Mouse (Mus musculus): ENCODE measurements around the gene Ddx6.

Gene Ddx6

GRCm38 (mm10) chr9:44604779-44605615, at the start of gene Ddx6:
Ddx6 (plus strand) TSS chr9:44604892.
- WGBS: under 1% methylated on average over 62 of the region's 80 CpGs

- WGBS: 65% methylated on average over 4 of the region's 4 CpGs
Measured at GRCm38 (mm10) chr9:44561597-44561996, 43.1 kb upstream of the Ddx6 start, which contains the start of gene Cxcr5. Cxcr5 (minus strand) TSS chr9:44561877.

- 80% methylated on average over 12 of the region's 12 CpGs for WGBS
Measured at GRCm38 (mm10) chr9:44562936-44563335, 41.8 kb upstream of the Ddx6 start.

GRCm38 (mm10) chr9:44565367-44565766, 39.3 kb upstream of the Ddx6 start:
- WGBS: 38% methylated on average over 6 of the region's 6 CpGs

GRCm38 (mm10) chr9:44567338-44568082, 37.2 kb upstream of the Ddx6 start:
- 64% methylated on average over 9 of the region's 9 CpGs for WGBS

- 56% methylated on average over 7 of the region's 7 CpGs for WGBS
Measured at GRCm38 (mm10) chr9:44568083-44568455, 36.6 kb upstream of the Ddx6 start.

- WGBS: 83% methylated on average over 12 of the region's 12 CpGs
Measured at GRCm38 (mm10) chr9:44570939-44571382, 33.7 kb upstream of the Ddx6 start.

GRCm38 (mm10) chr9:44573306-44573705, 31.4 kb upstream of the Ddx6 start:
- 84% methylated on average over 4 of the region's 4 CpGs for WGBS

- 92% methylated on average over 2 of the region's 2 CpGs for WGBS
Measured at GRCm38 (mm10) chr9:44575095-44575494, 29.6 kb upstream of the Ddx6 start.

GRCm38 (mm10) chr9:44576046-44576445, 28.6 kb upstream of the Ddx6 start:
- 90% methylated on average over 7 of the region's 7 CpGs for WGBS

- WGBS: 45% methylated on average over 6 of the region's 6 CpGs
Measured at GRCm38 (mm10) chr9:44579392-44579791, 25.3 kb upstream of the Ddx6 start.

GRCm38 (mm10) chr9:44580085-44580484, 24.6 kb upstream of the Ddx6 start:
- 85% methylated on average over 5 of the region's 5 CpGs for WGBS

- WGBS: 56% methylated on average over 3 of the region's 3 CpGs
Measured at GRCm38 (mm10) chr9:44581423-44581822, 23.3 kb upstream of the Ddx6 start.

- 87% methylated on average over 16 of the region's 16 CpGs for WGBS
Measured at GRCm38 (mm10) chr9:44582390-44582789, 22.3 kb upstream of the Ddx6 start.

GRCm38 (mm10) chr9:44586640-44587261, 17.9 kb upstream of the Ddx6 start:
- WGBS: 80% methylated on average over 8 of the region's 8 CpGs

GRCm38 (mm10) chr9:44587262-44588160, 17.2 kb upstream of the Ddx6 start:
- 89% methylated on average over 9 of the region's 9 CpGs for whole genome bisulfite sequencing

GRCm38 (mm10) chr9:44588605-44589004, 16.1 kb upstream of the Ddx6 start:
- 82% methylated on average over 9 of the region's 9 CpGs for WGBS

- 65% methylated on average over 2 of the region's 2 CpGs for WGBS
Measured at GRCm38 (mm10) chr9:44590969-44591368, 13.7 kb upstream of the Ddx6 start.

- WGBS: 76% methylated on average over 7 of the region's 7 CpGs
Measured at GRCm38 (mm10) chr9:44591595-44592188, 13.0 kb upstream of the Ddx6 start.

- WGBS: 85% methylated on average over 4 of the region's 4 CpGs
Measured at GRCm38 (mm10) chr9:44593221-44593620, 11.5 kb upstream of the Ddx6 start.

- WGBS: 82% methylated on average over 4 of the region's 4 CpGs
Measured at GRCm38 (mm10) chr9:44593886-44594285, 10.8 kb upstream of the Ddx6 start.
